Mouse (Mus musculus) granulocyte monocyte progenitor cell, adult 5-6 weeks (primary cell): ENCODE data around the gene Sprr3. TPM values are rescaled to one million over a fixed set of nuclear protein-coding genes. Genes with fewer than 3 reads are reported as not detected.

Source experiments
- total RNA-seq, 2 experiments: library from RNA; stranded (forward) in 1 of 2; stranded (reverse) in 1 of 2; fragments of 200-712, 200-1000 nt in 1 of 2; fragments of >200 nt in 1 of 2; fragmentation: Nextera tagmentation in 1 of 2; gene quantifications; 2 replicates each; pipeline ENCODE4 v1.2.3; 2014 to 2017

Sprr3 gene
- total RNA-seq, 2 experiments from 2014 or later: not detected

Other genes starting within 250 kb of the Sprr3 start
- gene Sprr2a1, start 242.9 kb downstream of the Sprr3 start, total RNA-seq (2014; fragmentation: Nextera tagmentation): not detected in 2 replicates
- not detected in 2 replicates for gene Sprr2a1, start 242.9 kb downstream of the Sprr3 start, total RNA-seq (2017)
- not detected in 2 replicates for gene Sprr2a2, start 242.8 kb downstream of the Sprr3 start, total RNA-seq (2014; fragmentation: Nextera tagmentation)
- gene Sprr2a2, start 242.8 kb downstream of the Sprr3 start, total RNA-seq (2017): not detected in 2 replicates
- gene Sprr2a3, start 173.3 kb downstream of the Sprr3 start, total RNA-seq (2014; fragmentation: Nextera tagmentation): not detected in 2 replicates
- not detected in 2 replicates for gene Sprr2a3, start 173.3 kb downstream of the Sprr3 start, total RNA-seq (2017)
- not detected in 2 replicates for gene Sprr2b, start 142.1 kb downstream of the Sprr3 start, total RNA-seq (2014; fragmentation: Nextera tagmentation)
- not detected in 2 replicates for gene Sprr2b, start 142.1 kb downstream of the Sprr3 start, total RNA-seq (2017)
- gene Sprr2d, start 119.6 kb downstream of the Sprr3 start, total RNA-seq (2014; fragmentation: Nextera tagmentation): not detected in 2 replicates
- gene Sprr2d, start 119.6 kb downstream of the Sprr3 start, total RNA-seq (2017): not detected in 2 replicates
- not detected in 2 replicates for gene Sprr2e, start 106.6 kb downstream of the Sprr3 start, total RNA-seq (2014; fragmentation: Nextera tagmentation)
- gene Sprr2e, start 106.6 kb downstream of the Sprr3 start, total RNA-seq (2017): not detected in 2 replicates
- gene Sprr2f, start 93.5 kb downstream of the Sprr3 start, total RNA-seq (2014; fragmentation: Nextera tagmentation): not detected in 2 replicates
- gene Sprr2f, start 93.5 kb downstream of the Sprr3 start, total RNA-seq (2017): not detected in 2 replicates
- not detected in 2 replicates for gene Sprr2h, start 73.0 kb downstream of the Sprr3 start, total RNA-seq (2014; fragmentation: Nextera tagmentation)
- not detected in 2 replicates for gene Sprr2h, start 73.0 kb downstream of the Sprr3 start, total RNA-seq (2017)
- not detected in 2 replicates for gene Sprr2i, start 50.7 kb downstream of the Sprr3 start, total RNA-seq (2014; fragmentation: Nextera tagmentation)
- not detected in 2 replicates for gene Sprr2i, start 50.7 kb downstream of the Sprr3 start, total RNA-seq (2017)
- not detected in 2 replicates for gene Sprr2j-ps, start 40.6 kb downstream of the Sprr3 start, total RNA-seq (2014; fragmentation: Nextera tagmentation)
- gene Sprr2j-ps, start 40.6 kb downstream of the Sprr3 start, total RNA-seq (2017): not detected in 2 replicates
- 5.2 and 10.9 TPM in 2 replicates for gene Gm9774, start 29.3 kb downstream of the Sprr3 start, total RNA-seq (2014; fragmentation: Nextera tagmentation)
- gene Gm9774, start 29.3 kb downstream of the Sprr3 start, total RNA-seq (2017): 1.2 TPM in 2 replicates
- not detected in 2 replicates for gene Sprr2k, start 26.1 kb downstream of the Sprr3 start, total RNA-seq (2014; fragmentation: Nextera tagmentation)
- not detected in 2 replicates for gene Sprr2k, start 26.1 kb downstream of the Sprr3 start, total RNA-seq (2017)
- not detected in 2 replicates for gene Sprr1b, start 19.9 kb downstream of the Sprr3 start, total RNA-seq (2014; fragmentation: Nextera tagmentation)
- not detected in 2 replicates for gene Sprr1b, start 19.9 kb downstream of the Sprr3 start, total RNA-seq (2017)
- gene Sprr1a, start 27.2 kb upstream of the Sprr3 start, total RNA-seq (2014; fragmentation: Nextera tagmentation): not detected in 2 replicates
- not detected in 2 replicates for gene Sprr1a, start 27.2 kb upstream of the Sprr3 start, total RNA-seq (2017)
- gene Sprr4, start 41.8 kb upstream of the Sprr3 start, total RNA-seq (2014; fragmentation: Nextera tagmentation): not detected in 2 replicates
- gene Sprr4, start 41.8 kb upstream of the Sprr3 start, total RNA-seq (2017): not detected in 2 replicates
- not detected in 2 replicates for gene 2310046K23Rik, start 75.8 kb upstream of the Sprr3 start, total RNA-seq (2014; fragmentation: Nextera tagmentation)
- gene 2310046K23Rik, start 75.8 kb upstream of the Sprr3 start, total RNA-seq (2017): not detected in 2 replicates
- gene Ivl, start 115.0 kb upstream of the Sprr3 start, total RNA-seq (2014; fragmentation: Nextera tagmentation): not detected in 2 replicates
- not detected in 2 replicates for gene Ivl, start 115.0 kb upstream of the Sprr3 start, total RNA-seq (2017)
- gene Smcp, start 130.3 kb upstream of the Sprr3 start, total RNA-seq (2014; fragmentation: Nextera tagmentation): not detected in 2 replicates
- gene Smcp, start 130.3 kb upstream of the Sprr3 start, total RNA-seq (2017): not detected in 2 replicates
- gene 2210017I01Rik, start 148.8 kb upstream of the Sprr3 start, total RNA-seq (2014; fragmentation: Nextera tagmentation): not detected in 2 replicates
- gene 2210017I01Rik, start 148.8 kb upstream of the Sprr3 start, total RNA-seq (2017): not detected in 2 replicates
- gene Lce6a, start 162.9 kb upstream of the Sprr3 start, total RNA-seq (2014; fragmentation: Nextera tagmentation): not detected in 2 replicates
- not detected in 2 replicates for gene Lce6a, start 162.9 kb upstream of the Sprr3 start, total RNA-seq (2017)
- gene Lce1a1, start 189.6 kb upstream of the Sprr3 start, total RNA-seq (2014; fragmentation: Nextera tagmentation): not detected in 2 replicates
- not detected in 2 replicates for gene Lce1a1, start 189.6 kb upstream of the Sprr3 start, total RNA-seq (2017)
- not detected in 2 replicates for gene Lce1b, start 198.2 kb upstream of the Sprr3 start, total RNA-seq (2014; fragmentation: Nextera tagmentation)
- not detected in 2 replicates for gene Lce1b, start 198.2 kb upstream of the Sprr3 start, total RNA-seq (2017)
- gene Lce1a2, start 211.6 kb upstream of the Sprr3 start, total RNA-seq (2014; fragmentation: Nextera tagmentation): not detected in 2 replicates
- gene Lce1a2, start 211.6 kb upstream of the Sprr3 start, total RNA-seq (2017): not detected in 2 replicates
- not detected in 2 replicates for gene Lce1c, start 220.5 kb upstream of the Sprr3 start, total RNA-seq (2014; fragmentation: Nextera tagmentation)
- gene Lce1c, start 220.5 kb upstream of the Sprr3 start, total RNA-seq (2017): not detected in 2 replicates
- not detected in 2 replicates for gene Lce1d, start 228.5 kb upstream of the Sprr3 start, total RNA-seq (2014; fragmentation: Nextera tagmentation)
- gene Lce1d, start 228.5 kb upstream of the Sprr3 start, total RNA-seq (2017): not detected in 2 replicates